In genomic region chr6:17169971-17170781, GRCm38 (mm10) we compare ENCODE assay signal across 8 mouse cellular contexts.
DNase-seq lines count a peak whose midpoint lies in the region; ATAC-seq lines count a peak whose summit lies in the region.

No protein-coding gene starts in this region.

- ATAC-seq in hindbrain, embryonic 14.5 days (ENCODE audit: low FRiP score): peak; percentile 52
- peak; percentile 52; the same call in 1 of the 2 replicates for ATAC-seq in neural tube, embryonic 14.5 days (ENCODE audit: low read depth)

- intact Hi-C loops in left cerebral cortex, postnatal 4 days (cut with DNase I): no loop called here

- H3K36me3 ChIP-seq in hindbrain, embryonic 14.5 days (replicated peaks; ENCODE audit: control insufficient read depth, insufficient read depth): no peaks in the 10 kb centered on the region
- H3K36me3 ChIP-seq in neural tube, embryonic 14.5 days (ENCODE audit: control insufficient read depth, insufficient read depth, low read length): no peaks in the 10 kb centered on the region

- H3K9me3 ChIP-seq in hindbrain, embryonic 14.5 days (ENCODE audit: control insufficient read depth, low read length): no peaks in the 10 kb centered on the region
- no peaks in the 10 kb centered on the region for H3K9me3 ChIP-seq in neural tube, embryonic 14.5 days (ENCODE audit: control insufficient read depth, low read length)

- 35% methylated on average over 18 of the region's 18 CpGs for WGBS in hindbrain, embryonic 14.5 days
- WGBS in neural tube, embryonic 14.5 days: 48% methylated on average over 18 of the region's 18 CpGs

- no peaks in the 10 kb centered on the region for H3K27me3 ChIP-seq in hindbrain, embryonic 14.5 days (ENCODE audit: control insufficient read depth, insufficient read depth, low read length)
- no peaks in the 10 kb centered on the region for H3K27me3 ChIP-seq in neural tube, embryonic 14.5 days (ENCODE audit: control insufficient read depth, insufficient read depth, low read length)

- H3K9ac ChIP-seq in hindbrain, embryonic 14.5 days: peak overlapping the region; percentile 32; the same call in 1 of the 2 replicates
- 0 out of 2 replicates have a peak overlapping the region, but pooled peaks have one; percentile 11 for H3K9ac ChIP-seq in neural tube, embryonic 14.5 days (replicated peaks; ENCODE audit: low read depth, low read length)

- peak overlapping the region; percentile 47 for H3K4me3 ChIP-seq in brown adipose tissue, adult 24 weeks (ENCODE audit: insufficient read depth, low read depth, low read length)
- no peak overlapping the region for H3K4me3 ChIP-seq in hindbrain, embryonic 14.5 days (replicated peaks; ENCODE audit: low read length)
- no peak overlapping the region for H3K4me3 ChIP-seq in neural tube, embryonic 14.5 days (ENCODE audit: low read depth, low read length)

- H3K4me1 ChIP-seq in brown adipose tissue, adult 24 weeks (ENCODE audit: control insufficient read depth, insufficient read depth, insufficient read length, low read length): peaks cover 20% of the 10 kb centered on the region
- peaks cover 22% of the 10 kb centered on the region for H3K4me1 ChIP-seq in hindbrain, embryonic 14.5 days (replicated peaks; ENCODE audit: control insufficient read depth, insufficient read depth, low read length)
- H3K4me1 ChIP-seq in neural tube, embryonic 14.5 days (ENCODE audit: control insufficient read depth, insufficient read depth, low read length): no peaks in the 10 kb centered on the region; the same call in 1 of the 2 replicates

- DNase-seq in 3T3-L1 (ENCODE audit: low read depth, low spot score): peak; percentile 86
- DNase-seq in gastrocnemius, postnatal 10 days: peak; percentile 32
- DNase-seq in hindbrain, embryonic 14.5 days (ENCODE audit: low spot score): peak; percentile 65
- peak; percentile 60 for DNase-seq in left cerebral cortex, postnatal 4 days
- DNase-seq in spleen, postnatal 10 days (ENCODE audit: low spot score in 2 of 2): no peak
- DNase-seq in spleen, postnatal 14 days (ENCODE audit: low spot score in 2 of 2): no peak

- peak overlapping the region; percentile 37 for H3K4me2 ChIP-seq in hindbrain, embryonic 14.5 days (replicated peaks)
- peak overlapping the region; percentile 26; the same call in 1 of the 2 replicates for H3K4me2 ChIP-seq in neural tube, embryonic 14.5 days (ENCODE audit: low read depth, low read length)

- H3K27ac ChIP-seq in brown adipose tissue, adult 24 weeks (replicated peaks; ENCODE audit: low read depth, low read length): peak overlapping the region; percentile 98
- H3K27ac ChIP-seq in hindbrain, embryonic 14.5 days: peak overlapping the region; percentile 63
- no peak overlapping the region; the same call in 1 of the 2 replicates for H3K27ac ChIP-seq in neural tube, embryonic 14.5 days (ENCODE audit: low read depth, low read length)

Comparison
In these comparisons a context has a peak if more than half of its experiments do, and no peak if none do; other contexts are left out.
1. DNase-seq: peak in 3T3-L1 (single experiment), gastrocnemius, postnatal 10 days (single experiment), hindbrain, embryonic 14.5 days (single experiment) and left cerebral cortex, postnatal 4 days (single experiment); none in spleen, postnatal 10 days (0 of 2) and spleen, postnatal 14 days (0 of 2).